Mouse (Mus musculus): Measurements from ENCODE around the gene Vmn1r157.
"Not testable (repeated sequence)": the region's sequence is repeated elsewhere in the genome, so short reads cannot be mapped to it uniquely, and the experiment has no call there.

Vmn1r157 gene

GRCm38 (mm10) chr7:22761397-22761796, at the start of gene Vmn1r157:
Gene Vmn1r157 (plus strand): TSS chr7:22761697.
- not testable (repeated sequence) for DNase-seq (ENCODE audit: low read depth, low spot score)

- not testable (repeated sequence) for DNase-seq (ENCODE audit: low read depth, low spot score)
These were observed 41.9 kb upstream of the Vmn1r157 start, which contains the start of gene Gm4567 for GRCm38 (mm10) chr7:22719610-22720009. Gene Gm4567 (minus strand): TSS chr7:22719710.

- DNase-seq (ENCODE audit: low read depth, low spot score) = not testable (repeated sequence)
These were observed 14.5 kb downstream of the Vmn1r157 start for GRCm38 (mm10) chr7:22775981-22776380.

GRCm38 (mm10) chr7:22790682-22791081, 29.2 kb downstream of the Vmn1r157 start, which contains the start of gene Vmn1r158:
Gene Vmn1r158 (minus strand): TSS chr7:22790782.
- DNase-seq (ENCODE audit: low read depth, low spot score) = not testable (repeated sequence)

All from 3T3-L1 (cell line).